Mouse (Mus musculus) spleen, embryonic (tissue): ENCODE results near the gene Chek2.
"Not testable (repeated sequence)": the region's sequence is repeated elsewhere in the genome, so short reads cannot be mapped to it uniquely, and the experiment has no call there.

Experiments
- CTCF ChIA-PET: fragments of 350-600 bp; sonication (Branson Sonifier 250); formaldehyde crosslinking; loops from one replicate; lab custom pipeline; 2022; lab: Charles Lee

The Chek2 gene

DNA sequence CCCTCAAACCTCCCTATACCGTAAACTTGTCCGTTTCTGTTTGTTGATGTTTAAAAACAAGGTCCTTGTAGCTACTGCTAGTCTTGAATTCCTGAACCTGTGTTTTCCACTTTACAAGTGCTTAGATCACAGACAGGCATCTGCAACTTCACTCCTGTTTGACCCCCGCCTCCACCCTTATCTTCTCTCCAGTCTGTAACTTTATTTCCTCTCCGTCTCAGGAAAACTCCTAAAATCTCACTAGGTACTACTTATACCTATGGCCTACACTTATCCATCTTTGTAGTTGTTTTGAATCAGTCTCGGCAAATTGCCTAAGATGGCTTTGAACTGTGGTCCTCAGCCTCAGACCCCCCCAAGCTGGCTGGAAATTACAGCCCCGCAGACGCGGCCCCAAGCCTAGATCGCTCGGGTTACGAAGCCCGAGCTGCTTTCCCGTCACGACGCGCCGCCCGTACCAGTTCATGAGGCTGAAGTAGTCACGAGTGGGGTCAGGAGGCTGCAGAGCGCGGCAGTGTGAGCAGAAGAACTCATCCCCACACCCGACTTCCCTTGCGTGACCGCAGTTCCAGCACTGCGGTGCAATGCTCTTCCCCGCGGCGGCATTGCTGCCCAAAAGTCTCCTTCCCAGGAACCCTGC, 621 bp upstream of the Chek2 start:
- CTCF ChIA-PET = no interaction called here

DNA sequence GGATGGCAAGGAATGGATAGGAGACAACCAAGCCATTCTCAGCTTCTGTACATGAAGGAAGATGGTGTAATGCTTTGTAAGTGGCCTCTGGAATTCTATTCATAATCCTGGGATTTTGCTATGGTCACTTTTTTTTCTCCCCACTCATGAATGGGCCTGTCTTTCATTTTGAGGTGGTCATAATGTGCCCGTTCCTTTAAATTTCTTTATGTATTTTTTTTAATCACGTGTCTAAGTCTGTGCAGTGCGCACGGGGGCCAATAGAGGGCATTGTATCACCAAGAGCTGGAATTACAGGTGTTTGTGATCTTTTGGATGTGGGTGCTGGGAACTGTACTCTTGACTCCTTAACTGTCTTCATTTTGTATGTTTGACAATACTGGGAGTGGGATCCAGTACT, 686 bp downstream of the Chek2 start:
- CTCF ChIA-PET = interaction anchor here (0.8 kb wide), 1 partner anchor 139 kb away, joined by 12 read pairs; no protein-coding TSS in a partner anchor

DNA sequence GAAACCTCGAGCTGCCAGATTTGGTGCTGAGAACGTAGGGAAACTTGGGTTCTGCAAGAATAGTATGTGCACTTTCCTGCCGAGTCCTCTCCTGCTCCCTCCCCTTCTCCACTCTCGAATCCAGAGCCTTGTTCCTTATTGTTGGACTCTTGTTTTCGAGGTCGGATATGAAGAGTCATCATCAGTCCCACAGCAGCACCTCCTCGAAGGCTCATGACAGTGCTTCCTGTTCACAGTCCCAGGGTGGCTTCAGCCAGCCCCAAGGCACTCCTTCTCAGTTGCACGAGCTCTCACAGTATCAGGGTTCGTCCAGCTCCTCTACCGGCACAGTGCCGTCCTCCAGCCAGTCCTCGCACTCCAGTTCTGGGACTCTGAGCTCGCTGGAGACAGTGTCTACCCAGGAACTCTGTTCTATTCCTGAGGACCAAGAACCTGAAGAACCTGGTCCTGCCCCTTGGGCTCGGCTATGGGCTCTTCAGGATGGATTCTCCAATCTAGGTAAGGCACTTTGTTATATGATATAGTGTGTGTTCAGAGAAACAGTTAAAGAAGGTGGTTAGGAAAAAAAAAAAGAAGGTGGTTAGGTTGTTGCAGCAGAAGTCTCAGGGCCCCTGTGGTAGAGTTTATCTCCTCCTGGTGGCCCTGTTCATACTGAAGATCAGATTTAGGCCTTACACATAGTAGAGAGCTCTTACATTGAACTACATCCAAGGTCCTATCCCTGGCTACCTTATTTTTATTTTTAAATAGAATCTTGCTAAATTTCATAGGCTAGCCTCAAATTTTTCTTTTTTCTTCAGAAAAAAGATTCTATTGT, 1.5 kb downstream of the Chek2 start:
- CTCF ChIA-PET = interaction anchor here (0.6 kb wide), 1 partner anchor 126 kb away, joined by 4 read pairs; no protein-coding TSS in a partner anchor

DNA sequence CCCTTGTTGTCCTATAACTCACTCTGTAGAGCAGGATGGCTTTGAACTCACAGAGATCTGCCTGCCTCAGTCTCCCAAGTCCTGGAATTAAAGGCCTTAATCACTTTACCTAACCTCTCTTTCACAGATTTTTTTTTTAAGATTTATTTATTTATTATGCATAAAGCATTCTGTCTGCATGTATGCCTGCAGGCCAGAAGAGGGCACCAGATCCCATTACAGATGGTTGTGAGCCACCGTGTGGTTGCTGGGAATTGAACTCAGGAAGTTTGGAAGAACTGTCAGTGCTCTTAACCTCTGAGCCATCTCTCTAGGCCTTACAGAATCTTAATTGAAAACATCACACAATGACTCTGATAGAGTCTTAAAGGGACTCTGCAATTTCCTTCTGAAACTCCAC, 13.2 kb downstream of the Chek2 start:
- CTCF ChIA-PET = no interaction called here

DNA sequence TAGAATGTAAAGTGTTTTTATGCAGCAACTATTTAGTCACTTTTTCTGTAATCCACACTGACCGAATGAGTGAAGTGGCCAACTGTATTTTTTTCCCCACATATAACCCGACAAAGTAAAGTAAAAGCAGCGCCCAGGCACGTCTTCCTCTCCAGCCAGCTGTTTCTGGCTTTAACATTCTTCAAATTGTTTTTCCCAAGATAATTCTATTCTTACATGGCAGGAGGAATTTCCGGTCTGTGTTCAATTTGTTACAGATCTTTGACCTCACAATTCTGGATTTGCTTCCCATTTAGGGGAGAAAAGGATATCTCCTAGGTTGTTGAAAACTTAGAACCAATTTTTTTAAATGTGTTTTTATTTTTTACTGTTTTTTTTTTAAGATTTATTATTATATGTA, 17.3 kb downstream of the Chek2 start:
- CTCF ChIA-PET = no interaction called here

DNA sequence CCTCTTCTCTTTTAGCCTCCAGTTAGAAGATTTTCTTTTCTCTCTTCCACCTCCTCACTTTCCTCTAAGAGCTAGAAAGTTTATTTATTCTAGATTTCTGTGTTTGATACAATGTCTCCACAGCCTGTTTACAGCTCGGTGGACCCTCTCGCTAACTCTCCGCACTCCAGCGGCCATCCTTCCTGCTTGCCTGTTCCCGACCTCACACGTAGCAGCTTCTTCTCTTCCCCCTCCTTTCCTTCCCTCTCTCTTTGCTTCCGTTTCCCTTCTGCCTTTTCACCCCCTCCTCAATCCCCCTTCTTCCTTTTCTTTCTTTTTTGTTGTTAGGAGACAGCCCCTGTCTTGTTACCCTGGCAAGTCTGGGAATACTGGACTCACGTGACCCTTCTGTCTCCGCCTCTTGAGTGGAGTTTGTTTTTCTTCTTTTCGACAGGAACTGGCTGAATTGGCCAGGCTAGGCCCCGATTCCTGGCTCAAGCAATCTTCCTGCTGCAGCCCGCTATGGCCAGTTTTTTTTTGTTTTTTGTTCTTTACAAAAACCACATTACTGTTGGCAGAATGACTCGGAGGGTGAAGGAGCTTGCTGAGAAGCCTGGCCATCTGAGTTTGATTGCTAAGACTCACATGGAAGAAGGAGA, 19.4 kb downstream of the Chek2 start:
- CTCF ChIA-PET = no interaction called here

DNA sequence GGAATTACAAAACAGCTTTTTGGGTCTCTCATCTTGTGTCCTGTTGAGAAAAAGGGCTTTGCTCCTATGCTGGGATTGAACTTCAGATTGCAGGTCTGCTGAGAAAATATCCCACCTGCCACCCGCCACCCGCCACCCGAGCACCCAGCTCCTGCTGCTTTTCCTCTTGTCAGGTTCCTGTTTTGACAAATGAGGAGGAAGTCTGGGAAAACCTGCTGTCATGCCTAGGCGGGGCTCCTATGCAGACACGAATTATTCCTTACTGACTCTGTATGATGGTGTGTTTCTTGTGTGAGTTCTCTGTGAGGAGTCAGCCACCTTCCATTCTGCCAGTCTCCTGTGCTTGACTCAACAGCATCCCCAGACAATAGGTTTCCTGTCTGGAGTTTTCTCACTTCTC, 20.7 kb downstream of the Chek2 start:
- CTCF ChIA-PET = no interaction called here

DNA sequence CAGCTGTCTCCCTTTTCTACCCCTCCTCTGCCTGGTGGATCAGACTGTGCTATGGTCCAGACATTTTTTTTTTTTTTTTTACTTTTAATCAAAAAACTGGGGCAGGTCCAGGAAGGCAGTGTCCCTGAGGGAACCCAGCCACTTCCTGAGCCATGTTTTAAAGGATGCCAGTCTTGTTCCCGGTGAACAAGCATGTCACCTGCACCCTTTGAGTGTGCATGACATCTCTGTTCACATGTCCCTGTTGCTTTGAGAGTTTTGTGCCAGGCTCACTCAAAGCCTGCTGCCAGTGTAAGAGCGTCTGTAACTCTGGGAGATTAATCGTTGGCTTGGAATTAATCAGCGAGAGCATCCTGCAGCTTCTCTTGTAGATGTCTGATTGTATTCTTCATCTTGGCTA, 28.7 kb downstream of the Chek2 start:
- CTCF ChIA-PET = interaction anchor here (0.6 kb wide), 1 partner anchor 208 kb away, joined by 7 read pairs; no protein-coding TSS in a partner anchor

DNA sequence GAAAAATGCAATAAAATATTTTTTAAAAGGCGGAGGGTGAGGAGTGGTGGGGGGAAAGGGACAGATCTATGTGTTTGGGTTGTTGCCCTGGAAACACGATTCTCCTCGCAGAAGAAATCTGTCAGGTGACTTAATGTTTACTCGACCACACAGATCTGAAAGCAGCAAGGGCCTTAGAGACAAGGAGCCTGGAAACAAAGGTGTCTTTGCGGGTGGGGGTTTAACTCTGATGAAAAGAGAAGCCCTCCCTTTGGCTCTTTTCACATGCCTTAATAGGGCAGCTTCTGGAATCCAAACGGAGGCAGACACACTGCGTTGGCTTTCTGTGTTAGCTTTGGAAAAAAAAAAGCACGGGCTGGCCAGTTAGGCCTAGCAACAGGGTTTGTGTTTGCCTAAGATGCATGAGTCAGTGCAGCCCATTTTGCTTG, 29.5 kb downstream of the Chek2 start:
- CTCF ChIA-PET = no interaction called here

DNA sequence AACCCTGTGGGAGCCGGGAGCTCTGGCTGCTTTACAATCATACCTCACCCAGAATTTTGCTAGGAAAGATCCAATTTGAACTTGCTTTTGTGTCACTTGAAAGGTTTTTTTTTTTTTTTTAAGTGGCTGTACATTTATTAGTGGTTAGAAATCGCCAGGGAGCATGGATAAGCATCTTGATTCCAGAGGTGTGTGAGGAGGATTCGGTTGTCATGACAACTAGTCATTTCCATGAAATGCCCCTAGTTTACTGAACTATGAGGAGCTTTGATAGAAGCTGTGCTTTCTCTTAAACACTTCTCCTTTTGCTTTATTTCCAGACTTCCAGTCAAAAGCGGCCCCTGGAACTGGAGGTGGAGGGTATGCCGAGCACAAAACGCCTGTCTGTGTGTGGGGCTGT, 33.4 kb downstream of the Chek2 start:
- CTCF ChIA-PET = no interaction called here

DNA sequence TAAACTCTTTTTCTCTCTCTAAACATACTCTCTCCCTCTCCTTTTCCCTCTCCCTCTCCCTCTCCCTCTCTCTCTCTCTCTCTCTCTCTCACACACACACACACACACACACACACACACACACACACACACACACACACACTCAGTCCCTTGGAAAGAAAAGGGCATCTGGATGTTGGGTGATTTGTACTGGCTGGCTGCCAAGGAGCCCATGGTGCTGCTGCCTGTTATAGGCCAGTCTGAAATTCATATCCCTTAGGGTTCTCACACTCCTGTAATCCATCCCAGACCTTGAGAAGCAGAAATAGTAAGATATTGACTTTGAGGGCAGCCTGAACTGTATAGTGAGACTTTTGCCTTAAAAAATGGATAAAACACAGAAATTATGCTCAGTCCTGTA, 34.9 kb downstream of the Chek2 start:
- CTCF ChIA-PET = no interaction called here

DNA sequence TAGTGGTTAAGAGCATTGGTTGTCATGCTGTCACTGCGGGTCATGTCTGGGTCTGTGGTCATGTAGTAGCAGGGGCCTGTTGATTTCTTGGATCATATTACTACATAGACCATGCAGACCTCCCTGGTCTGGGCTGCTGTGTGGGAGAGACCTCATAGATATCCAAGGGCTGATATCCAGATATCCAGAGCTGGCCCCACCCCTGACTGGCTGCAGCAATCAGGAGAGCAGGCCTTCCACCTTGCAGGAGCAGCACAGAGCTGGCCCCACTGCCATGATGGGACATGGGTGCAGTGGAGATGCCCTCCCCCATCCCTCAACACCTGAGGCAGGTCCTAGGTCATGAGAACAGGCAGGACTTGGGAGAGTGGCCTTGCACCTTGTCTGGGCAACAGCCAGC, 35.5 kb downstream of the Chek2 start:
- CTCF ChIA-PET = no interaction called here

DNA sequence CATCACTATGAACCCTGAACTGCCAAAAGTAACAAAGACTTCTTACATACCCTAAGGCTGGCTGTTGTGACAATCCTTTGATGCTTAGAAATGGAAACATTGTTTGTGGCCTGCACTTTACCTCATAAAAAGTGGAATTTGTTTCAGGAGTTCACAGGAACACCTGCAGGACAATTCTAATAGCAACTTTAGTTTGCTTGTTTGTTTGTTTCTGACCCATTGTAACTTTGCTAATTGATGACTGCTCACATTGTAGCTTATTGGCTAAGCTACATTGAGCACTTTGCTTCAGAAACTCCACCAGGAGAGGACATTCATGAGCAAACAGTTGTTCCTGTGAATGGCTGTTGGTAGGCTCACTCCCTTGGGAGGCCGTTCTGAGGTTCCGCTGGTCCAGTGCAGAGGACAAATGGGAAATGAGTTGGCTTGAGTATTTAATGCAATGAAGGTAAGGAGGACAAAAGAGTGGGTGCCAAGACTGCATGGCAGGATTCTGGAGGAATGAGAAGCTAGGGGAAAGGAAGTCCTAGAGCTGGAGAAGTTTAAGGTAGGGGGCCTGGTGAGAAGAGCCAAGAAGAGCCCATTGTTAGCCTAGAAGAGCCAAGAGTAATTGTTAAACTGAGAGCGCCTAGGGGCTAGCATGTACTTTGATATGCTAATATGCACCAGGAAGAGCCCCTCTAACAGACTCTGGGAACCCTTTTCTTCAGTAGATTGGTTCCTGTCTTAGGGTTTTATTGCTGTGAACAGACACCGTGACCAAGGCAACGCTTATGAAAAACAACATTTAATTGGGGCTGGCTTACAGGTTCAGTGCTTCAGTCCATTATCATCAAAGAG, 38.1 kb downstream of the Chek2 start:
- CTCF ChIA-PET = no interaction called here

DNA sequence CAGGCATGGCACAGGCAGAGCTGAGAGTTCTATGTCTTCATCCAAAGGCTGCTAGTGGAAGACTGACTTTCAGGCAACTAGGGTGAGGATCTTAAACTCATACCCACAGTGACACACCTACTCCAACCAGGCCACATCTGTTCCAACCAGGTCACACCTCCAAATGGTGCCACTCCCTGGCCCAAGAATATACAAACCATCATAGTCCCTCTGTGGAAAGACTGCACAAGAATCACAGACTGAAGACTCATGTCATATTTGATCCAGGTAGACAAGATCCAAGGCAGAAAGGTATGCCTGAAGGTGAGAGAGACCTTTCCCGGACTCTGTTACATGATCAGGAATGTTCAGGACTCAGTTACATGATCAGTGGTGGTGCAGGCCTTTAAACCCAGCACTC, 38.7 kb downstream of the Chek2 start:
- CTCF ChIA-PET = not testable (repeated sequence)

DNA sequence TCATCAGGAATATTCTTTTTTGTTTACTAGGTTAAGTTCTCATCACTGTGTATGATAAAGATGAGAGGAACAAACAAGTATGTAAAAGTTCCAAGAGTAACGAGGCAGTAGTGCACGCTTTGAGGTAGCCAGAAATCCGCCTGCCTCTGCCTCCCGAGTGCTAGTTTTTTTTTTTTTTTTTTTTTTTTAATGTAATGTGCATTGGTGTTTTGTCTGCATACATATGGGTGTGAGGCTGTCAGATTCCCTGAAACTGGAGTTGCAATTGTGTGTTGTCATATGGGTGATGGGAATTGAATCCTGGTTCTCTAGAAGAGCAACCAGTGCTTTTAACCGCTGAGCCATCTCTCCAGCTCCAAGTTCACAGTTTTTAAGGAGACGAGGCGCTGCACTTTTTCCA, 39.3 kb downstream of the Chek2 start:
- CTCF ChIA-PET = no interaction called here

DNA sequence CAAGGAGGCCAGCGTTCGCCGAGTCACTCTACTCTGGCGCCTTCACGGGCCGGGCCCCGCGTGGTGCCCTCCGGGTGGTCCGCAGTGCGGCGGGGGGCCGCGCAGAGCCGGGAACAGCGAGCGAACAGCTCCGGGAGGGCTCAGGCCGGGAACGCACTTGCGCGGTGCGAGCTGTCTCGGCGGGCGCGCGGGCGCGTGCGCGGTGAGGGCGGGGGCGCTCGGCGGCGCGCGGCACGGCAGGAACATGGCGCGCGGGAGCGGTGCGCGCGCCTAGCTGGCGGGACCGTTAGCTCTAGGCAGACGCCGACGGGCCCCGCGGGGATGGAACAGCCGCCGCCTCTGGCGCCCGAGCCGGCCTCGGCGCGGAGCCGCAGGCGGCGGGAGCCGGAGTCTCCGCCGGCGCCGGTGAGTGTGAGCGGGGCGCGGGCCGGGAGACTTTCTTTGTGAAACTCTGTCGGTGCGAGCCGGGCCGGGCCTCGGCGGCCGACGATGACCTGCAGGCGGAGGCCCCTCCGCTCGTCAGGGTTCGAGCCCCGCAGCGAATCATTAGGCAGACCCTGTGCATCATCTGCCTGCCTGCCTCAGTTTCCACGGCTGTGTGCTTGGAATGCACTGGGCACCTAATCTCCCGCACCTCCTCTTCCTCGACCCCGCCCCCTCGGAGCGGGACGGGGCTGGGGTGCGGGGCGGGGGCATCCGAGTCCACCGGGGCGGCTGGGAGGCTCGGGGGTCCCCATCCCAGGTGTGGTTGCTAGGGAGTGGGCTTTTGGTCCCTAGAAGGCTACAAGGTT, 40.0 kb downstream of the Chek2 start, which contains the start of gene Ttc28:
TSS of gene Ttc28 (plus strand) at position 220 of the 791 bp plus-strand sequence.
- CTCF ChIA-PET = no interaction called here

DNA sequence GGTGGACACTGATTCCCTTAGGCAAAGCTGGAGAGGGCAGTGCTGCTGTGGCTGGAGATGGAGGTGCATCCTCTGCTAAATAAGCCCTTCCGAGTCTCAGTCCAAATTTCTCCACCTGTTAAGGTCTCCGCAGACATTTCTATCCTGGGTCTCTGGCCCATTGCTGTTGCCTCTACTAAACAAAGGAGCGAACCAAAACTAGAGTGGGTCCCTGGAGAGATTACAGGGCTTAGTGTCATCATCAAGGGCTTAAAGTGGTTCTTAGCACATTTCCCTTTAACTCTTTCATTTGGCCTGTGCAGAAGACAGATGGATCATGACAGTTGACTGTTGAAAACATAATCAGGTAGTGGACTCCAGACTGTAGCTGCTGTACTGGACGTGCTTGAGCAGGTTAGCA, 48.8 kb downstream of the Chek2 start:
- CTCF ChIA-PET = no interaction called here

DNA sequence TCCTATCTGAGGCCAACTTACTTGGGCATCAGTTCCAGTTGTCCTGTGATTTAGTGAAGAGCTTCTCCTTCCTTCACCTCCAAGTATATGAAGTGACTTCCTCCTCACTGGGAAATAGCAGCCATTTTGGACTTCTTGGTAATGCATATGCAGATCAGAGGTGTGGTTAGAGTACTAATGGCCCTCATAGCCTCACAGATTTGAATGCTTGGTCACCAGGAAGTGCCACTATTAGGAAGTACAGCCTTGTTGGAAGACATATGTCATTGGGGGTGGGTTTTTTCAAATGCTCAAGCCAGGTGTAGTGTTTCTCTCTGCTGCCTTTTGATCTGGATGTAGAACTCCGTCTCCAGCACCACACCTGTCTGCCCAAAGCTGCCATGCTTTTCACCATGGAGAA, 50.2 kb downstream of the Chek2 start:
- CTCF ChIA-PET = no interaction called here

DNA sequence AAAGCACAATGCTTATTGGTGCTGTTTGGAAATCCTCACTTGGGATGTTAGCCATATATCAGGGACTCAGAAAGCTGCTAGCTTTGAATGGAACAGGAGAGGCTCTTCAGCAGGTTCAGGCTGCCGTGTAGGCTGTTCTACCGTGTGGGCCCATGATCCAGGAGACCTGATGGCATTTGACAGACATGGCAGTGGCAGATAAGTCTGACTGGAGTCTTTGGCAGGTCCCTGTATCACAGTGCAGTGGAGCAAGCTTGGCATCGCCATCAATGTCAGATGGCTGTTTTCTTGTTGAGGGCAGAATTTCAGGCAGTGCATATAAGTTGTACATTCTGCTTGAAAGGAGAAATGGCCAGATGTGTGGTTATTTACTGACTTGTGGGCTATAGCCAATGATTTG, 50.8 kb downstream of the Chek2 start:
- CTCF ChIA-PET = no interaction called here

DNA sequence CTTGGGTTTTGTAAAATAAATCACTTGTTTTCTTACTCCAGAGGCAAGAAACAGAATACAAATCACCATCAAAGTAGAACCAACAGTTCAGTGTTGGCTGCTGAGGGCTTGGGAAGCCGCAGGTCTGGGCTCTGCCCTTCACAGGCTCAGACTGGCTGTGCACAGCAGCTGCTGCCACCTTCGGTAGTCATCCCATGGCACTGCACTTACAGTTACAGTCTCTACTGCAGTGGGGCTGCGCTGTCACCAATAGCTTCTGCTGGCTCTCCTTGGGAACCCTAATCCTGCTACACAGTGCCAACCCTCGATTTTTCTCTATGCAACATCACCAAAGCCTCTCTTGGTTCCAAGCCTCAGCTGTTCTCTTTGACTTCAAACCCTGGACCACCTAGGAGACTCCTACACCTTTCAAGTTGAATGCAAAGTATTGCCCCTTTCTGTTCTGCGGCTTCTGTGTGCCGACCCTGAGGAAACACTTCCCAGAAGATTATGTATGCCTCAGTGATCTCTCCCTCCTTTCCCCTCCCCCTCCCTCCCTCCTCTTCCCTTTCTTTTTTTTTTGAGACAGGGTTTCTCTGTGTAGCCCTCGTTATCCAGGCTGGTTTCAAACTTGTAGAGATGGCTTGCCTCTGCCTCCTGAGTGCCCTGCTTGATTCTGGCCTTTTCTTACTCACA, 57.5 kb downstream of the Chek2 start:
- CTCF ChIA-PET = no interaction called here
